Mouse (Mus musculus) spleen, postnatal 36 days (tissue): Measurements from ENCODE around the gene Gm5155.
"Not testable (repeated sequence)": the region's sequence is repeated elsewhere in the genome, so short reads cannot be mapped to it uniquely, and the experiment has no call there.

ENCODE experiments used
- DNase-seq, 2 experiments: peaks; one replicate each; pipeline ENCODE4 v3.0.0; 2022; ENCODE audit warnings: low spot score in 2 of 2, mixed read lengths in 1 of 2

The Gm5155 gene

DNA sequence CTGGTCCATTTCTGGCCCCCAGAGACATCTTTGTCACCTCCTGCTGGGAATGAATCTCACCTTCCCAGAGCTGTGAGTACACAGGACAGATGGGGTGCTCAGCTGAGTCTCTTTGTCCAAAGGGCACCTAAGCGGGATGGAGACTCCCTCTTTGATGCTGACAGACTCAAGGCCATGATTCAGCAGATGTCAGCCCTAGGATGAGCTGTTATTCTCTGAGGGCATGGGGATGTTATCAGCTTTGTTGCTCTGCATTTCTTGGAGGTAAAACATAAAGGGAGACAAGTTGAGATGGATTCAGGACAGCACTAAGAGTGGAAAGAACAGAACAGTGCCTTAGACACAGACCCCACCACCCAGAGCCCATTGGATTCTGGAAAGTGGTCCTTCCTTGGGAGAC lies at the start of gene Gm5155:
Gene Gm5155, plus strand, starts transcription at position 301 of the 400 bp plus-strand sequence.
- DNase-seq = no peak

GRCm38 (mm10) chr7:17870776-17871175 lies 791 bp upstream of the Gm5155 start:
- DNase-seq = no peak

GRCm38 (mm10) chr7:17895341-17895740 lies 23.8 kb downstream of the Gm5155 start:
- DNase-seq = not testable (repeated sequence)

GRCm38 (mm10) chr7:17903146-17903915 lies 31.8 kb downstream of the Gm5155 start:
- no peak for DNase-seq
